Mouse (Mus musculus): ENCODE measurements around the gene Olfr552. TPM values are rescaled to one million over a fixed set of nuclear protein-coding genes. Genes with fewer than 3 reads are reported as not detected.

Gene Olfr552
- not detected in 2 replicates for polyA plus RNA-seq (2012; rRNA removed)

- Histone ChIP-seq H3K4me1 (ENCODE audit: control insufficient read depth, insufficient read depth, low read length) (no peaks in the 10 kb centered on the region), H3K27ac (ENCODE audit: insufficient read depth, low read length) (no peak within 1 kb of the TSS), H3K4me3 (ENCODE audit: insufficient read depth, low read length) (no peak within 1 kb of the TSS)
- TF ChIP-seq POLR2A (IDR thresholded peaks at IDR 0.05; ENCODE audit: extremely low read depth, insufficient read depth, low read length), result no peak
- TF ChIP-seq CTCF (IDR thresholded peaks at IDR 0.05; ENCODE audit: extremely low read depth, insufficient read depth, low read length), result no peak
Observed at GRCm38 (mm10) chr7:102597378-102598031, at the start of gene Olfr552. Olfr552 (plus strand) TSS chr7:102597770.

GRCm38 (mm10) chr7:102549570-102549969 lies 48.0 kb upstream of the Olfr552 start, which contains the start of gene Olfr549:
Olfr549 (plus strand) TSS chr7:102549870.
- TF ChIP-seq POLR2A (IDR thresholded peaks at IDR 0.05; ENCODE audit: extremely low read depth, insufficient read depth, low read length), result no peak
- H3K27ac ChIP-seq (ENCODE audit: insufficient read depth, low read length), result no peak within 1 kb of the TSS
- H3K4me1 ChIP-seq (ENCODE audit: control insufficient read depth, insufficient read depth, low read length), result no peaks in the 10 kb centered on the region
- no peak within 1 kb of the TSS for H3K4me3 ChIP-seq (ENCODE audit: insufficient read depth, low read length)

- Histone ChIP-seq H3K4me3 (ENCODE audit: insufficient read depth, low read length) (no peak overlapping the region), H3K4me1 (ENCODE audit: control insufficient read depth, insufficient read depth, low read length) (no peaks in the 10 kb centered on the region), H3K27ac (ENCODE audit: insufficient read depth, low read length) (no peak overlapping the region)
- TF ChIP-seq CTCF (IDR thresholded peaks at IDR 0.05; ENCODE audit: extremely low read depth, insufficient read depth, low read length), result no peak
- no peak for TF ChIP-seq POLR2A (IDR thresholded peaks at IDR 0.05; ENCODE audit: extremely low read depth, insufficient read depth, low read length)
Observed at GRCm38 (mm10) chr7:102553279-102553678, 44.3 kb upstream of the Olfr552 start.

- Histone ChIP-seq H3K27ac (ENCODE audit: insufficient read depth, low read length) (0 out of 2 replicates have a peak within 1 kb of the TSS, but pooled peaks have one; percentile 15), H3K4me1 (ENCODE audit: control insufficient read depth, insufficient read depth, low read length) (no peaks in the 10 kb centered on the region), H3K4me3 (ENCODE audit: insufficient read depth, low read length) (peak within 1 kb of the TSS; percentile 36)
- TF ChIP-seq CTCF (IDR thresholded peaks at IDR 0.05; ENCODE audit: extremely low read depth, insufficient read depth, low read length), result no peak
- TF ChIP-seq POLR2A (IDR thresholded peaks at IDR 0.05; ENCODE audit: extremely low read depth, insufficient read depth, low read length), result no peak
Observed at GRCm38 (mm10) chr7:102564999-102565997, 32.3 kb upstream of the Olfr552 start, which contains the start of gene Trim21. Trim21 (minus strand) TSS chr7:102565486.

GRCm38 (mm10) chr7:102566219-102566618 lies 31.4 kb upstream of the Olfr552 start:
- Histone ChIP-seq H3K4me3 (ENCODE audit: insufficient read depth, low read length) (no peak overlapping the region), H3K27ac (ENCODE audit: insufficient read depth, low read length) (no peak overlapping the region), H3K4me1 (ENCODE audit: control insufficient read depth, insufficient read depth, low read length) (no peaks in the 10 kb centered on the region)
- no peak for TF ChIP-seq POLR2A (IDR thresholded peaks at IDR 0.05; ENCODE audit: extremely low read depth, insufficient read depth, low read length)
- no peak for TF ChIP-seq CTCF (IDR thresholded peaks at IDR 0.05; ENCODE audit: extremely low read depth, insufficient read depth, low read length)

GRCm38 (mm10) chr7:102571142-102571541 lies 26.4 kb upstream of the Olfr552 start, which contains the start of gene Olfr550:
Olfr550 (plus strand) TSS chr7:102571442.
- TF ChIP-seq POLR2A (IDR thresholded peaks at IDR 0.05; ENCODE audit: extremely low read depth, insufficient read depth, low read length) (no peak), CTCF (IDR thresholded peaks at IDR 0.05; ENCODE audit: extremely low read depth, insufficient read depth, low read length) (no peak)
- no peak within 1 kb of the TSS for H3K27ac ChIP-seq (ENCODE audit: insufficient read depth, low read length)
- no peaks in the 10 kb centered on the region for H3K4me1 ChIP-seq (ENCODE audit: control insufficient read depth, insufficient read depth, low read length)
- H3K4me3 ChIP-seq (ENCODE audit: insufficient read depth, low read length), result no peak within 1 kb of the TSS

- no peak for TF ChIP-seq CTCF (IDR thresholded peaks at IDR 0.05; ENCODE audit: extremely low read depth, insufficient read depth, low read length)
- no peak for TF ChIP-seq POLR2A (IDR thresholded peaks at IDR 0.05; ENCODE audit: extremely low read depth, insufficient read depth, low read length)
- H3K27ac ChIP-seq (ENCODE audit: insufficient read depth, low read length), result no peak overlapping the region
- no peak overlapping the region for H3K4me3 ChIP-seq (ENCODE audit: insufficient read depth, low read length)
- H3K4me1 ChIP-seq (ENCODE audit: control insufficient read depth, insufficient read depth, low read length), result no peaks in the 10 kb centered on the region
Observed at GRCm38 (mm10) chr7:102573174-102573830, 24.3 kb upstream of the Olfr552 start.

GRCm38 (mm10) chr7:102575998-102576397 lies 21.6 kb upstream of the Olfr552 start:
- TF ChIP-seq CTCF (IDR thresholded peaks at IDR 0.05; ENCODE audit: extremely low read depth, insufficient read depth, low read length) (no peak), POLR2A (IDR thresholded peaks at IDR 0.05; ENCODE audit: extremely low read depth, insufficient read depth, low read length) (no peak)
- Histone ChIP-seq H3K4me1 (ENCODE audit: control insufficient read depth, insufficient read depth, low read length) (no peaks in the 10 kb centered on the region), H3K4me3 (ENCODE audit: insufficient read depth, low read length) (no peak overlapping the region)

GRCm38 (mm10) chr7:102591786-102592185 lies 5.8 kb upstream of the Olfr552 start, which contains the start of gene Olfr551:
Olfr551 (minus strand) TSS chr7:102591886.
- Histone ChIP-seq H3K4me3 (ENCODE audit: insufficient read depth, low read length) (no peak within 1 kb of the TSS), H3K27ac (ENCODE audit: insufficient read depth, low read length) (no peak within 1 kb of the TSS), H3K4me1 (ENCODE audit: control insufficient read depth, insufficient read depth, low read length) (no peaks in the 10 kb centered on the region)
- TF ChIP-seq POLR2A (IDR thresholded peaks at IDR 0.05; ENCODE audit: extremely low read depth, insufficient read depth, low read length), result no peak
- TF ChIP-seq CTCF (IDR thresholded peaks at IDR 0.05; ENCODE audit: extremely low read depth, insufficient read depth, low read length), result no peak

More at GRCm38 (mm10) chr7:102575998-102576397, 21.6 kb upstream of the Olfr552 start:
- no peak overlapping the region for H3K27ac ChIP-seq (ENCODE audit: insufficient read depth, low read length)
